Mouse (Mus musculus) kidney, postnatal 25 days (tissue): Measurements from ENCODE around the gene Duxbl3.
"Not testable (repeated sequence)": the region's sequence is repeated elsewhere in the genome, so short reads cannot be mapped to it uniquely, and the experiment has no call there.

ENCODE experiments used
- DNase-seq, 2 experiments: peaks; one replicate each; pipeline ENCODE4 v3.0.0; 2021; ENCODE audit warnings: mixed read lengths in 2 of 2

Gene Duxbl3

DNA sequence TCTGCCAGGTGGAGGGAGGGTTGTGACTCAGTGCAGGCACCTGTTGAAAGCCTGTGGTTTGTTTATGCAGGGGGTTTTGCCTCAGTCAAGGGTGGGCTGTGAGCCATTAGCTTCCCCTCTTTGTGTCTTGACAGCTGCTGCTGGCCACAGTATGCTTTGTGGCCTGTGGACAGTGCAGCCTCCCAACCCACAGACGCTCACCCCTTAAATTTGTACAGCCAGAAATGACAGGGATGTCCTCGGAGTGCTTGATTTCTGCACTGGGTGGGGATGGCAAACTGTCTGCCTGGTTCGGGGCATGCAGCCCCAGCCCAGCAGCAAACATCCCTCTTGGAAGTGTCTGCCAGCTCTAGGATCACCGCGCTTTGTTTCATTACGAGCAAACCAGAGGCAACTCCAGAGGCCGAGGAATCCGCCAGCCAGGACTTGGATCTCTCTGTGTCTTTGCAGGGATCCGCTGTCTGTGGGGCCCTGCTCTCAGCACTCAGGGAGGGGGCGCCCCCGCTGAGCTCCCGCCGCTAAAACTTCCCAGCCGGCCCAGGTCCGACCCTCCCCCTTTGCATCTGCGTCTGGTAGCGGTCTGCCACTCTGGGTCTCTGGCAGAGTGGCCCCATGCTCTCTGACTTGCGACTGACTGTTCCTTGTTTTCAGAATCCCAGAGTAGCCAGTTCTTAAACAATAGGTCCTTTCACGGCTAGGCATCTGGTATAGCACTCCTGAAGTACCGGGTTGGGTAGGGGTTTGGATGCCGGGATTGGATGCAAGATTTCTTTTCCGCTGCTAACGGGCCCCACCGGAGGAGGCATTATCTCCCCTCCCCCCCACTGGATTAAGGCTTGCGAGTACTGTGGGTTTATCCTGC, at the start of gene Duxbl3:
TSS of gene Duxbl3 (plus strand) at position 207 of the 862 bp plus-strand sequence.
- not testable (repeated sequence) for DNase-seq

DNA sequence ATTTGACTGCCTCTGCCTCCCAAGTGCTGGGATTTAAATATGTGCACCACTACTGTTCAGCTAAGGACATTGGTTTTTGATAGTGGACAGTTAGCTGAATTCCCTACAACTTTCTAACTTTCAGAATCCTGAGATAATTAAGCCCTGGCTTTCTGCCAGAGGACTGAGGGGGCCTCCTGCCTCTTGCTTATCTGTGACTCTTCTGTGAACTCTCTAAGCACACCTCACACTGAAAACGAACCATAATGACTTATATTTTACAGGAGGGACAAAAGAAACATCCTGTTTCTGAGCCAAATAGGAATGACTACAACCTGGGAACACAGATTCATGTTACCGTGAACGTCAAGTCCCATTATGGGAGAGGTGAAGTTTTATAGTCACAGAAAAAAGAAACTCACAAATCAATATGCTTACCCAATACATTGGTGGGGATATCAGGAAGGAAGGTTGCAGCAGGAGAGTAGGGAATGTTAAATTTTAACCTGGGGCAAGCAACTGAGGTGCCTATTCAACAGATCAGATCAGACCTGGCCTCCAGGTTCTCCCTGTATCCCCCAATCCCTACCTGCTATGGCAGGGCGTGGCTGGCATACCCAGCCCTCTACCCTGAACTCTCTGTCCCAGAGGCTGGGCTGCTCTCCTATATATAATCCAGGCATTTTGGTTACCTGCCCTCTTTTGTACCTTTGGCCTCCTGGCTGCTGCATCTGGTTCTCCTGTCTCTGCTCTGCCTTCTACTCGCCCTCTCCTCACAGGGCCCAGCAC, 41.3 kb upstream of the Duxbl3 start:
- not testable (repeated sequence) for DNase-seq

DNA sequence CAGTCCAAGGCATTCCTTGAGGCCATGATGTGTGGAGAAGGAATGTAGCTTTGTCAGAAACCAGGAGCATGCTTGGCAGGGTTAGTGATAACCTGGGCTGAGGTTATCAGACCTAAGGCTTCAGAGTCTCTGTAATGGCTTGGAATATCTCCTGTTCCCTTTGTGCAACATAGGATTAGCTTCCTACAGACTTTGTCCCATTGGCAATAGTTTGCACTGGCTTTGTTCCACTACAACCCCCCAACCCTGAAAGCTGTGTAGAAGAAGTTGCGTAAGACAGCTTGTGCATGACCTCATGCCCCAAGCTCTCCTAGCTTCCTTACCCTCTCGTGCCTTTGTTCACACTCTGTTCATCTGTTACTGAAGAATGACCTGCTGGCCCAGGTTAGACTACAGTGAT, 20.6 kb upstream of the Duxbl3 start:
- DNase-seq: not testable (repeated sequence)

GRCm38 (mm10) chr14:26258729-26259128, 967 bp downstream of the Duxbl3 start:
- DNase-seq: not testable (repeated sequence)

- not testable (repeated sequence) for DNase-seq
These were observed 29.0 kb downstream of the Duxbl3 start for GRCm38 (mm10) chr14:26286737-26287136.

DNA sequence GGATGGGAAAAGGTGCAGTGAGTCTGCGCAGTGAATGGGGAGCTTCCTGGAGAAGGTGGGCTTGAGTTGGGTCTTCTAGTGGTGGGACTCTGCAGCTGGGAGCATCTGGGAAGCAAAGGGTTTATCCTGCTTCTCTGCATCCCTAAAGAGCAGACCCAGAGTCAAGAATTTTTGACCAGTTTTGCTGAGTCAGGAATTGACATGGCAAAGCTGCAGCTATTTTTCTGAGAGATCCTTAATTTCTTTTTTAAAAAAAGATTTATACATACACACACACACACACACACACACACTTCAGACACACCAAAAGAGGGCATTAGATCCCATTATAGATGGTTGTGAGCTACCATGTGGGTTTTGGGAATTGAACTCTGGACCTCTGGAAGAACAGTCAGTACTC, 36.1 kb downstream of the Duxbl3 start:
- DNase-seq: no peak

DNA sequence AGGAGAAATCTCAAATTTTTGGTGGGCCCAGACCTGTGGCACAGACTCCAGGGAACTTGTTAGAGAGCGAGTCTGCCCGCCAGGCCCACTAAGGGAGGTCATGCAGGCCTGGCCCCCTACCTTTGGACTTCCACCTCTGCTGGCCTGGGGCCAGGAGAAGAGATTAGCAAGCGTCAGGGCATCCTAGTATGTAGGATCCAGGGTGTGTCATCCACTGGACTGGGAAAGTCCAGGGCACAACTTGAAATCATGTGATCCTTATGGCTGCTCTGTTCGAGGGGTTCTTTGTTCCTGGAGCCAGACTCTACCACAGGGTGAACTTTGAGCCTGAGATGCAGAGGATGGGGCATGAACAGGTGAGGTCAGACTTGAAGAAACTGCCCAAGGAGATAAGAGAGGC, 39.3 kb downstream of the Duxbl3 start:
- DNase-seq: peak; percentile 28 to 63

DNA sequence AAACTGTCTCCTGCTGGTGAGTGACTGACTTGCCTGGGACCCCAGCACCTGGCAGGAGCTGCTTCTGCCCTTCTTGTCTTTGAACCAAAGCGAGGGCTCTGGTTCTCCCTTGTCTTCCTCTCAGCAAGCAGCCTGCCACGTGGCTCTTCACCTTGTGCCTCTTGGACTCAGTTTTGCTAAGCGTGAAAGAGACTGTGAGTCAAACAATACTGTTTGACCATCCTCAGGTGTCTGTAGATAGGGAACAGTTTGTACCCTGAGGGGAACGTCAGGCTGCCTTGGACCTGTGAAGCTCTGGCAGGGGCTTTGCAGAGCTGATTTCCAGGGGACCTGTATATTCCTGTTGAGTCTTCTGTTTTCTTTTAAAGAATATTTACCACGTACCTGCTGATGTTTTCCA, 39.7 kb downstream of the Duxbl3 start:
- no peak for DNase-seq

DNA sequence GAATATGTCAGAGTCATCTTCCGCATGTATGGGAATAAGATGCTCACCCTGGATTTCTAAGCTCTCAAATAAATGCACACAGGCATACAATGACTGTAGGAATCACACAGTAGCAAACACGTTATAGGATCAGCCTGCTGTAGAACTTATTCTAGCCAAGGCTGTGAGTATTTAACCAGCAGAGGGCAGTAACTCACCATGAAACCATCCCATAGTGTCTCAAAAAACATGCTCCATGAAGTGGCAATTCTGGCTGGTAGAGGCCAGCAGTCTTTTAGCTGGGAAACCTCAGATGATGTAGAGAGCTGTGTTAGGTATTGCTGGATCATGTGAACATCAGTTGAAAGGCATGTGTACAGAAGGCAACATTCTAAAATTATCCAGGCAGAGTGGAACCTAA, 45.3 kb downstream of the Duxbl3 start:
- DNase-seq: peak in 1 of 2 experiments; percentile 61

DNA sequence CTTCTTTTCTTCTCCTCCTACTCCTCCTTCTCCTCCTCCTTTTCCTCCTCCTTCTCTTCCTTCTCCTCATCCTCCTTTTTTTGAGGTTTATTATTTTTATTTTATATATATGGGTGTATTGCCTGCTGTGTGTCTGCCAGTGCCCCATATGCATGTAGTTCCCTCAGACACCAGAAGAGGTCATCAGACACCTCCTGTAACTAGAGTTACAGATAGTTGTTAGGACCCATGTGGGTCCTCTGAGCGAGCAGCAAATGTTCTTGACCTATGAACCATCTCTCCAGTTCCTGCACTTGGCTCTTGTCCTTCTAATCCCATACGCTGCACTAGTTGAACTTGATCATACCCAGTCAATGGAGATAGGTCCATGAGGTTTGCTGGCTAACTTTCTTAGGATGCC, 48.3 kb downstream of the Duxbl3 start:
- peak in 1 of 2 experiments; percentile 40 for DNase-seq

DNA sequence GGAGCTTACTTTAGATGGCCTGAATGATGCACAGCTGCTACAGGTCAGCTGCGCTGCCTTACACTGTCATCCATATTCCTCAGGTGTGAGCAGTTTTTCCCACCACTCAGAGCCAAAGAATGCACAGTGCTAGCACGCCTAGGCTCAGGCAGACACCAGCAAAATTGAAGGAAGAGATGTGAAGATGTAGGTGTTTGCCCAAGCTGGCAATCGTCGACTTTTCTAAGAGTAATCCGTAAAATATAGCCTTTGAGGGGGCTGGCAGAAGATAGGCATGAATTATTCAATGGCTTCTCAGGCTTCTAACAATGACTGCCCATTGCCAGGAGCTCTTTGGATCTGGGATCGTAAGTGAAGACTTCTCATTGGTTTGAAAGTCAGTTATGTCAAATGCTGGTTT, 51.1 kb downstream of the Duxbl3 start:
- no peak for DNase-seq

- no peak for DNase-seq
These were observed 51.7 kb downstream of the Duxbl3 start for GRCm38 (mm10) chr14:26309511-26309910.

- no peak for DNase-seq
These were observed 58.5 kb downstream of the Duxbl3 start for GRCm38 (mm10) chr14:26316246-26316730.
